Mouse (Mus musculus) brain, embryonic 14.5 days (tissue): ENCODE data around the gene Ptpn14. TPM values are rescaled to one million over a fixed set of nuclear protein-coding genes. Genes with fewer than 3 reads are reported as not detected.
A peak's percentile ranks its signal among the peaks of the same experiment; 100 is the strongest.

Source experiments
- DNase-seq: peaks from one replicate; pipeline ENCODE4 v3.0.0-alpha.2; 2011; ENCODE audit warnings: low read depth
- CTCF ChIP-seq: fragments of 200-500 bp; IDR thresholded peaks from 2 replicates; pipeline ENCODE4 v1.5.1; 2012; ENCODE audit warnings: inconsistent platforms, mild to moderate bottlenecking, moderate library complexity, borderline replicate concordance; ENCODE audit not compliant: insufficient read depth, insufficient read length; ENCODE audit errors: extremely low read depth
- POLR2A ChIP-seq: fragments of 200-500 bp; IDR thresholded peaks from 2 replicates; pipeline ENCODE4 v1.6.1; 2012; ENCODE audit warnings: mild to moderate bottlenecking, inconsistent platforms, borderline replicate concordance; ENCODE audit not compliant: poor library complexity, insufficient read depth, insufficient read length, severe bottlenecking; ENCODE audit errors: extremely low read depth
- polyA plus RNA-seq: library from polyadenylated mRNA; depleted of rRNA; stranded (reverse); fragments of >200 nt; gene quantifications from 2 replicates; pipeline ENCODE4 v1.2.3, GENCODE M21; 2012

The Ptpn14 gene
- polyA plus RNA-seq, 1 experiment: 4.9 TPM

- TF ChIP-seq CTCF: no peak
- no peak for TF ChIP-seq POLR2A
- peak; percentile 49 for DNase-seq
These were observed 72.3 kb downstream of the Ptpn14 start for GRCm38 (mm10) chr1:189800211-189800961.

- no peak for DNase-seq
- TF ChIP-seq POLR2A: no peak
These were observed 73.2 kb downstream of the Ptpn14 start for GRCm38 (mm10) chr1:189801303-189801702.

GRCm38 (mm10) chr1:189802575-189802974, 74.5 kb downstream of the Ptpn14 start:
- TF ChIP-seq POLR2A (no peak), CTCF (peak; percentile 8; the same call in 1 of the 2 replicates)
- no peak for DNase-seq

- no peak for TF ChIP-seq POLR2A
- no peak for TF ChIP-seq CTCF
- no peak for DNase-seq
These were observed 75.7 kb downstream of the Ptpn14 start for GRCm38 (mm10) chr1:189803742-189804141.

- DNase-seq: no peak
- no peak for TF ChIP-seq POLR2A
- TF ChIP-seq CTCF: no peak
These were observed 78.6 kb downstream of the Ptpn14 start for GRCm38 (mm10) chr1:189806533-189807297.

GRCm38 (mm10) chr1:189808015-189808414, 79.9 kb downstream of the Ptpn14 start:
- no peak for DNase-seq
- TF ChIP-seq CTCF (no peak), POLR2A (no peak)

GRCm38 (mm10) chr1:189808453-189808852, 80.4 kb downstream of the Ptpn14 start:
- TF ChIP-seq POLR2A (no peak), CTCF (no peak)
- DNase-seq: no peak

- DNase-seq: no peak
- TF ChIP-seq POLR2A (no peak), CTCF (no peak)
These were observed 83.7 kb downstream of the Ptpn14 start for GRCm38 (mm10) chr1:189811778-189812177.

GRCm38 (mm10) chr1:189814385-189814784, 86.3 kb downstream of the Ptpn14 start:
- DNase-seq: no peak
- TF ChIP-seq POLR2A (no peak), CTCF (no peak)

GRCm38 (mm10) chr1:189817089-189817488, 89.0 kb downstream of the Ptpn14 start:
- no peak for DNase-seq
- TF ChIP-seq POLR2A (no peak), CTCF (no peak)

- no peak for TF ChIP-seq CTCF
- no peak for TF ChIP-seq POLR2A
- DNase-seq: no peak
These were observed 89.7 kb downstream of the Ptpn14 start for GRCm38 (mm10) chr1:189817810-189818209.

- DNase-seq: no peak
- TF ChIP-seq CTCF (no peak), POLR2A (no peak)
These were observed 92.0 kb downstream of the Ptpn14 start for GRCm38 (mm10) chr1:189820111-189820510.

- TF ChIP-seq CTCF (no peak), POLR2A (no peak)
- no peak for DNase-seq
These were observed 96.4 kb downstream of the Ptpn14 start for GRCm38 (mm10) chr1:189824436-189824835.

- no peak for DNase-seq
- TF ChIP-seq CTCF: no peak
- TF ChIP-seq POLR2A: no peak
These were observed 102.3 kb downstream of the Ptpn14 start for GRCm38 (mm10) chr1:189830391-189830790.

- TF ChIP-seq POLR2A (no peak), CTCF (no peak)
- peak; percentile 44 for DNase-seq
These were observed 102.7 kb downstream of the Ptpn14 start for GRCm38 (mm10) chr1:189830797-189831232.
